8 mouse cellular contexts compared by ENCODE assay signal in genomic region chr1:193449394-193450103, GRCm38 (mm10).
DNase-seq lines count a peak whose midpoint lies in the region; ATAC-seq lines count a peak whose summit lies in the region.

No protein-coding gene starts in this region.

- no peak overlapping the region for H3K4me2 ChIP-seq in intestine, embryonic 15.5 days (replicated peaks)
- H3K4me2 ChIP-seq in midbrain, embryonic 16.5 days (ENCODE audit: low read length) = no peak overlapping the region

- no peaks in the 10 kb centered on the region for H3K9me3 ChIP-seq in intestine, embryonic 15.5 days
- H3K9me3 ChIP-seq in limb, embryonic 10.5 days (replicated peaks) = no peaks in the 10 kb centered on the region
- H3K9me3 ChIP-seq in midbrain, embryonic 16.5 days (replicated peaks; ENCODE audit: control insufficient read depth, low read length, poor library complexity, severe bottlenecking) = no peaks in the 10 kb centered on the region

- ATAC-seq in granulocyte monocyte progenitor cell, adult 5-6 weeks (replicated peaks; ENCODE audit: poor library complexity, severe bottlenecking) = peak; percentile 63
- no peak; the same call in none of the 2 replicates for ATAC-seq in intestine, embryonic 15.5 days
- ATAC-seq in midbrain, embryonic 16.5 days = peak; percentile 63

- DNase-seq in spleen, adult 12 weeks (ENCODE audit: low spot score) = peak; percentile 1
- no peak for DNase-seq in spleen, postnatal 4 days (ENCODE audit: low spot score in 2 of 2)
- DNase-seq in cerebellum, postnatal 14 days = peak; percentile 73
- peak; percentile 51 for DNase-seq in limb, embryonic 10.5 days (ENCODE audit: low spot score)
- peak; percentile 67 for DNase-seq in thymus, postnatal 0 days (ENCODE audit: low spot score)

- H3K27ac ChIP-seq in intestine, embryonic 15.5 days = peak overlapping the region; percentile 49
- H3K27ac ChIP-seq in limb, embryonic 10.5 days = peak overlapping the region; percentile 87
- H3K27ac ChIP-seq in midbrain, embryonic 16.5 days (ENCODE audit: low read length) = peak overlapping the region; percentile 73

- no peaks in the 10 kb centered on the region for H3K36me3 ChIP-seq in intestine, embryonic 15.5 days
- no peaks in the 10 kb centered on the region for H3K36me3 ChIP-seq in limb, embryonic 10.5 days
- H3K36me3 ChIP-seq in midbrain, embryonic 16.5 days (ENCODE audit: control insufficient read depth, insufficient read depth, low read length) = no peaks in the 10 kb centered on the region

- H3K4me1 ChIP-seq in intestine, embryonic 15.5 days (replicated peaks) = peaks cover 10% of the 10 kb centered on the region
- H3K4me1 ChIP-seq in limb, embryonic 10.5 days = peaks cover 23% of the 10 kb centered on the region
- H3K4me1 ChIP-seq in midbrain, embryonic 16.5 days (ENCODE audit: control insufficient read depth, insufficient read depth, low read length) = peaks cover 14% of the 10 kb centered on the region

- H3K27me3 ChIP-seq in intestine, embryonic 15.5 days (replicated peaks) = no peaks in the 10 kb centered on the region
- no peaks in the 10 kb centered on the region for H3K27me3 ChIP-seq in limb, embryonic 10.5 days (ENCODE audit: low read depth, poor library complexity, severe bottlenecking)
- no peaks in the 10 kb centered on the region for H3K27me3 ChIP-seq in midbrain, embryonic 16.5 days (ENCODE audit: control insufficient read depth, insufficient read depth, low read depth, low read length)

- WGBS in intestine, embryonic 15.5 days = 13% methylated on average over 7 of the region's 7 CpGs
- WGBS in limb, embryonic 10.5 days = 20% methylated on average over 7 of the region's 7 CpGs
- WGBS in midbrain, embryonic 16.5 days = 17% methylated on average over 7 of the region's 7 CpGs

- H3K4me3 ChIP-seq in intestine, embryonic 15.5 days (replicated peaks) = no peak overlapping the region
- H3K4me3 ChIP-seq in limb, embryonic 10.5 days = no peak overlapping the region
- no peak overlapping the region for H3K4me3 ChIP-seq in midbrain, embryonic 16.5 days (ENCODE audit: low read depth, low read length)

- H3K9ac ChIP-seq in intestine, embryonic 15.5 days = no peak overlapping the region
- 0 out of 2 replicates have a peak overlapping the region, but pooled peaks have one; percentile 28 for H3K9ac ChIP-seq in midbrain, embryonic 16.5 days (ENCODE audit: low read depth, low read length)

Comparison
In these comparisons a context has a peak if more than half of its experiments do, and no peak if none do; other contexts are left out.
1. DNase-seq: peak in spleen, adult 12 weeks (single experiment), cerebellum, postnatal 14 days (2 of 2), limb, embryonic 10.5 days (single experiment) and thymus, postnatal 0 days (single experiment); none in spleen, postnatal 4 days (0 of 2).
2. Peak in every context shown above with its lines, with median percentiles within 50 percentile points of each other: H3K27ac ChIP-seq.